Mouse (Mus musculus): ENCODE results near the gene Myl10. TPM values are rescaled to one million over a fixed set of nuclear protein-coding genes. Genes with fewer than 3 reads are reported as not detected.

The Myl10 gene
- not detected in 2 replicates for polyA plus RNA-seq (2015; fragmentation: Nextera tagmentation; extraction: Ambion mirVana)

GRCm38 (mm10) chr5:136692784-136693183 is at the start of gene Myl10:
Myl10 (plus strand) TSS chr5:136693146.

Other genes with a start within 250 kb of the Myl10 start
- 24.9 and 29.2 TPM in 2 replicates for gene Cux1, start 125.7 kb upstream of the Myl10 start, polyA plus RNA-seq (2015; fragmentation: Nextera tagmentation; extraction: Ambion mirVana)
- 12.4 and 16.5 TPM in 2 replicates for gene Col26a1, start 190.1 kb downstream of the Myl10 start, polyA plus RNA-seq (2015; fragmentation: Nextera tagmentation; extraction: Ambion mirVana)
- 13.7 and 19.2 TPM in 2 replicates for gene Ift22, start 215.0 kb downstream of the Myl10 start, polyA plus RNA-seq (2015; fragmentation: Nextera tagmentation; extraction: Ambion mirVana)